Mouse (Mus musculus) ES-Bruce4 (cell line): ENCODE data around the gene Ldlrap1.

Source experiments
- CTCF ChIP-seq: IDR thresholded peaks from one replicate; pipeline ENCODE4 v1.8.1; 2011; ENCODE audit warnings: low read depth, low read length
- EP300 ChIP-seq: IDR thresholded peaks from 2 replicates; pipeline ENCODE4 v1.6.1; 2011; ENCODE audit warnings: low read depth, low read length; ENCODE audit not compliant: insufficient read depth
- POLR2A ChIP-seq: IDR thresholded peaks from one replicate; pipeline ENCODE4 v1.8.1; 2011; ENCODE audit warnings: low read length; ENCODE audit not compliant: insufficient read depth

- no peak for TF ChIP-seq EP300
- TF ChIP-seq CTCF: no peak
- TF ChIP-seq POLR2A: no peak
Measured at GRCm38 (mm10) chr4:134736147-134736546, 31.7 kb downstream of the Ldlrap1 start.
